Mouse (Mus musculus) ES-Bruce4 (cell line): Measurements from ENCODE around the gene Bax. TPM values are rescaled to one million over a fixed set of nuclear protein-coding genes. Genes with fewer than 3 reads are reported as not detected.

ENCODE experiments used
- H3K27ac ChIP-seq: 2 replicates; pipeline ENCODE4 v1.5.1; 2012; ENCODE audit warnings: low read length, inconsistent platforms; ENCODE audit not compliant: insufficient read depth
- H3K27me3 ChIP-seq: 2 replicates; pipeline ENCODE4 v1.6.1; 2012; ENCODE audit warnings: mild to moderate bottlenecking, low read length, inconsistent platforms; ENCODE audit not compliant: control insufficient read depth, poor library complexity, insufficient read depth, severe bottlenecking
- H3K36me3 ChIP-seq: 2 replicates; pipeline ENCODE4 v1.6.1; 2012; ENCODE audit warnings: inconsistent platforms, mild to moderate bottlenecking, low read length, moderate library complexity; ENCODE audit not compliant: control insufficient read depth, poor library complexity, insufficient read depth, severe bottlenecking
- H3K4me1 ChIP-seq: one replicate; pipeline ENCODE4 v1.8.1; 2011; ENCODE audit warnings: low read length; ENCODE audit not compliant: control insufficient read depth, insufficient read depth
- H3K4me3 ChIP-seq: 2 replicates; pipeline ENCODE4 v1.5.1; 2011; ENCODE audit warnings: low read depth, mild to moderate bottlenecking, low read length
- H3K9ac ChIP-seq: 2 replicates; pipeline ENCODE4 v1.6.1; 2012; ENCODE audit warnings: low read depth, mild to moderate bottlenecking, inconsistent platforms; ENCODE audit not compliant: poor library complexity, severe bottlenecking
- H3K9me3 ChIP-seq: replicated peaks from 2 replicates; pipeline ENCODE4 v1.6.1; 2012; ENCODE audit warnings: mild to moderate bottlenecking, low read length, inconsistent platforms; ENCODE audit not compliant: control insufficient read depth, poor library complexity, insufficient read depth, severe bottlenecking
- CTCF ChIP-seq: IDR thresholded peaks from one replicate; pipeline ENCODE4 v1.8.1; 2011; ENCODE audit warnings: low read depth, low read length
- EP300 ChIP-seq: IDR thresholded peaks from 2 replicates; pipeline ENCODE4 v1.6.1; 2011; ENCODE audit warnings: low read depth, low read length; ENCODE audit not compliant: insufficient read depth
- POLR2A ChIP-seq: IDR thresholded peaks from one replicate; pipeline ENCODE4 v1.8.1; 2011; ENCODE audit warnings: low read length; ENCODE audit not compliant: insufficient read depth
- polyA plus RNA-seq: library from polyadenylated mRNA; stranded (reverse); fragments of >200 nt; gene quantifications from 2 replicates; pipeline ENCODE4 v1.2.4, GENCODE M21; 2011; ENCODE audit warnings: low read depth; ENCODE audit not compliant: missing spikeins, insufficient read depth, insufficient read length

Gene Bax
- polyA plus RNA-seq, 1 experiment: 250 TPM

DNA sequence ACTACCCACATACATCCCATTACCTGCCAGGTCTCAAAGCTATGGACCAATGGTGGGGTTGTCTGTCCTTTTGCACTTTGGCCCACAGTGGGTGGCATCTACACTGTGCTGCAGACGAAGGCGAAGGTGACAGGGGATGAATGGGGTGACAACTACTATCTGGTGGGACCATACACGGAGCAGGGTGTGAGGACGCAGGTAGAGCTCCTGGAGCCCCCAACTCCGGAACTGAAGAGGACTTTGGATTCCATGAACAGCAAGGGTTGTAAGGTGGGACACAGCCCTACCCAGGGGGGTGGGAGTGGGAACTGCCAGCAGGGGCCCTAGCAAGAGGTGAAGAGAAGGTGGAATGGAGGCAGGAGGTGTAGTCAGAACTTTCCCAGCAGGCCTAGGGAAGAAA lies 30.3 kb downstream of the Bax start:
- H3K27me3 ChIP-seq: no peaks in the 10 kb centered on the region
- no peak overlapping the region for H3K4me3 ChIP-seq
- H3K9me3 ChIP-seq: no peaks in the 10 kb centered on the region
- H3K27ac ChIP-seq: no peak overlapping the region
- H3K9ac ChIP-seq: no peak overlapping the region
- no peak for TF ChIP-seq POLR2A
- TF ChIP-seq EP300: no peak
- no peak for TF ChIP-seq CTCF
- H3K36me3 ChIP-seq: peaks cover 6% of the 10 kb centered on the region
- H3K4me1 ChIP-seq: peaks cover 8% of the 10 kb centered on the region

DNA sequence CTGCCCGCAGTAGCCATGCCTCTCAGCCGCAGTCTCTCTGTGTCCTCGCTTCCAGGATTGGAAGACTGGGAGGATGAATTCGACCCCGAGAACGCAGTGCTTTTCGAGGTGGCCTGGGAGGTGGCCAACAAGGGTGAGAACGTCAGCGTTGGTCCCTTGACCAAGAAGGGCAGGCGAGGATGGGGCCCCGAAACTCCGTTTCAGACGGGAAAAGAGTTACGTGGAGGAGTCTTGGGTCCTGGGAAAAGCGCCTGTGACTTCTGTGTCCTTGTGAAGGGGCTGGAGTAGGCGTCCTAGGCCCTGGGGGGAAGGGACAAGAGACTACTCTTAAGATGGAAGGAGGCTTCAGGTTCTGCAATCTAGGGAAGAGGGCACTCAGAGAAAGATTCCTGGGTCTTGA lies 31.7 kb downstream of the Bax start:
- peaks cover 12% of the 10 kb centered on the region for H3K4me1 ChIP-seq
- H3K27me3 ChIP-seq: no peaks in the 10 kb centered on the region
- H3K9ac ChIP-seq: peak overlapping the region; percentile 55
- peak overlapping the region; percentile 89 for H3K4me3 ChIP-seq
- TF ChIP-seq EP300 (no peak), POLR2A (no peak), CTCF (no peak)
- peaks cover 16% of the 10 kb centered on the region for H3K36me3 ChIP-seq
- H3K9me3 ChIP-seq: no peaks in the 10 kb centered on the region
- no peak overlapping the region for H3K27ac ChIP-seq

DNA sequence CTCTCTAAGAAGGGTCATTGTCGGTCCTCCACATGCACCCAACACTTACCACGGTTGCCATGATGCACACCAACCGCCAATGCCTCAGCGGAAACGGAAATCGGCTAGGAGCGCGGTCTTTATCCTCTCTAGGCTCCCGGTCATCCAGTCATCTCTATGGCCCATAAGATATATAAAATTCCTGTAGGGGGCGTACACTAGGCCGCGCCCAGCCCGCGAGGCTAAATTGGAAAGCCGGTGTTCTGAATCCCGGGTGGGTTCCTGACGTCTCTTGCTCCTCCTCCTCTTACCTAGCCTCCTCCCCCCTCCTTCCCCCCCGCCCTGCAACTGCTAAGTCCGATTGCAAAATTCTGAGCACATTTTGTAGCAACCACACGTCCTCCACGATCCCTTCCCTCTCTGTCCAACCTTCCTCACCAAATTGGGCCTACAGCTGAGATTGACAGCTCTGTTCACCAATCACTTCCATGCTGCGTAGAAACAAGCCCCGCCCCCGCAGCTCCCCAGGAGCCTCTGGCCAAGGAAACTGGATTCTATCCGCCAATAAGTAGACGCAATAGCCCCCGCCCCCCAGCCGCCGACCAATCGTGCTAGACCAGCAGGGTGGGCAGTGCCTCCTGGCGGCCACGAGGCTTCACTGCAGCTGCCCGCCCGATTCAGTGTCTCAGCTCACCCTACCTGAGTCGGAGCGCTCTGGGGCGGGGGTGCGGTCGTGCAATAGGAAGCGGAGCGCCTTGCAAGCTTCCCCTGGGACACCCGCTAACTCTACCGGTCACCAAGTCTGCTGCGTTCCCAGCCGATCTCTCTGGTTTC lies 32.3 kb downstream of the Bax start, which contains the start of gene Gys1:
TSS of gene Gys1 (plus strand) at position 642 of the 813 bp plus-strand sequence.
- Histone ChIP-seq H3K4me3 (peak within 1 kb of the TSS; percentile 99), H3K4me1 (peaks cover 14% of the 10 kb centered on the region), H3K36me3 (peaks cover 17% of the 10 kb centered on the region), H3K9ac (peak within 1 kb of the TSS; percentile 77), H3K27me3 (no peaks in the 10 kb centered on the region), H3K9me3 (no peaks in the 10 kb centered on the region), H3K27ac (peak within 1 kb of the TSS; percentile 1; the same call in 1 of the 2 replicates)
- TF ChIP-seq EP300 (0 out of 2 replicates have a peak, but pooled peaks have one; percentile 19), CTCF (peak; percentile 93), POLR2A (peak; percentile 37)

DNA sequence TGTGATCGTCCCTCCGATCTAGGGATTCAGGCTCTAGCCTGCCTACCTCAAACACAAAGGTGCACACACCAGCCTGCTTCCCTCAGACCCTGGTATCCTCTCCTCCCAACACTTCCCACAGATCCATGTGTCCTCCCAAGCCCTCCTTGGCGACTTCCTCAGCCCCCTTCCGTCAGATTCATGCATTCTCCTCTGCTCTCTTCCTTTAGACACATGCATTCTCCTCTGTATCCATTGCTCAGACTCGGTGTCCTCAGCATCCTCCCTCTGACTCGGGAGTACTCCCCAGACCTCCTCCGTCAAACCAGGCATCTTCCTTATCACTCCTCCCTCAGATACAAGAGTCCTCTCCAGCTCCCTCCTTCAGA lies 32.9 kb downstream of the Bax start:
- Histone ChIP-seq H3K9ac (peak overlapping the region; percentile 77), H3K36me3 (peaks cover 22% of the 10 kb centered on the region), H3K4me1 (peaks cover 14% of the 10 kb centered on the region), H3K9me3 (no peaks in the 10 kb centered on the region), H3K27me3 (no peaks in the 10 kb centered on the region), H3K4me3 (peak overlapping the region; percentile 99), H3K27ac (peak overlapping the region; percentile 1; the same call in 1 of the 2 replicates)
- no peak for TF ChIP-seq POLR2A
- TF ChIP-seq CTCF: no peak
- no peak for TF ChIP-seq EP300

DNA sequence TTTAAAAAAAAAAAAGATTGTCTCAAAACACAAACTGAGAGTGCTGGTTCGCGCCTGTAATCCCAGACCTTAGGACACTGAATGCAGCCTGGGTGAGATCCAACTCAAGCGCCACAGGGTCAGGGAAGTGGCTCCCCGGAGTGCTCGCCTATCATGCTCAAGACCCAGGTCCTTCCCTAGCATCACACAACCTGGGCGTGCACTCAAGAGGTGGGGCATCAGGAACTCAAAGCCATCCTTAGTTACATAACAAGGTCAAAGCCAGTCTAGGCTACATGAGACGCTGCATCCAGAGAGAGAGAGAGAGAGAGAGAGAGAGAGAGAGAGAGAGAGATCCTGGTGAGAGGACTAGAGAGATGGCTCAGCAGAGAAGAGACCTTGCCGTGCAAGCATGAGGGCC lies 40.1 kb downstream of the Bax start:
- H3K4me3 ChIP-seq: no peak overlapping the region
- no peak overlapping the region for H3K27ac ChIP-seq
- no peak for TF ChIP-seq EP300
- TF ChIP-seq POLR2A: no peak
- no peak for TF ChIP-seq CTCF
- H3K4me1 ChIP-seq: peaks cover 8% of the 10 kb centered on the region
- no peaks in the 10 kb centered on the region for H3K9me3 ChIP-seq
- H3K27me3 ChIP-seq: no peaks in the 10 kb centered on the region
- H3K9ac ChIP-seq: no peak overlapping the region
- peaks cover 71% of the 10 kb centered on the region for H3K36me3 ChIP-seq

DNA sequence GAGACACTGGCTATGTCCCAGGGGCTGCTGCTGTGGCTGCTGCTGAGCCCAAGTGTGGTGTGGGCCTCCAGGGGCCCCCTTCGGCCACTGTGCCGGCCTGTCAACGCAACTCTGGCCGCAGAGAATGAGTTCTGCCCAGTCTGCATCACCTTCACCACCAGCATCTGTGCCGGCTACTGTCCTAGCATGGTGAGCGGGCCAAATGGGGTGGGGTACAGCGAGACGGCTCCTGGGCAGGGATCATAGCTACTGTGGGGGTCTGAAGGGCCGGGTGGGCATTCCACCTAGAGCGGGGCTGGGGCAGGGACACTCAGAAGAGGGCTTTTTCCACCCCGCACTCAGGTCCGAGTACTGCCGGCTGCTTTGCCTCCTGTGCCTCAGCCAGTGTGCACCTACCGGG lies 45.5 kb downstream of the Bax start:
- Histone ChIP-seq H3K9ac (no peak overlapping the region), H3K4me1 (peaks cover 7% of the 10 kb centered on the region), H3K9me3 (no peaks in the 10 kb centered on the region), H3K27me3 (no peaks in the 10 kb centered on the region), H3K36me3 (peaks cover 43% of the 10 kb centered on the region), H3K4me3 (no peak overlapping the region), H3K27ac (no peak overlapping the region)
- no peak for TF ChIP-seq POLR2A
- TF ChIP-seq CTCF: no peak
- no peak for TF ChIP-seq EP300
